Mouse (Mus musculus) kidney, embryonic 16.5 days (tissue): Measurements from ENCODE around the gene Gm14496. TPM values are rescaled to one million over a fixed set of nuclear protein-coding genes. Genes with fewer than 3 reads are reported as not detected.
A peak's percentile ranks its signal among the peaks of the same experiment; 100 is the strongest.
"Not testable (repeated sequence)": the region's sequence is repeated elsewhere in the genome, so short reads cannot be mapped to it uniquely, and the experiment has no call there.

ENCODE experiments used
- ATAC-seq: fragments of 200-750 bp; cut with Nextera tagmentation; 2 replicates; pipeline ENCODE4 v1.8.0; 2017; ENCODE audit warnings: moderate TSS enrichment; ENCODE audit not compliant: low FRiP score, low TSS enrichment
- H3K27ac ChIP-seq: fragments of 300-500 bp; sonication (generic); 2 replicates; pipeline ENCODE4 v1.5.1; 2014; ENCODE audit warnings: low read length
- H3K27me3 ChIP-seq: fragments of 300-500 bp; sonication (generic); 2 replicates; pipeline ENCODE4 v1.6.1; 2014; ENCODE audit warnings: low read length, control low read depth, mixed read lengths; ENCODE audit not compliant: insufficient read depth
- H3K36me3 ChIP-seq: fragments of 300-500 bp; sonication (generic); 2 replicates; pipeline ENCODE4 v1.6.1; 2014; ENCODE audit warnings: low read length, control low read depth, mixed read lengths; ENCODE audit not compliant: insufficient read depth
- H3K4me1 ChIP-seq: fragments of 300-500 bp; sonication (generic); 2 replicates; pipeline ENCODE4 v1.6.1; 2014; ENCODE audit warnings: low read length, control low read depth, mixed read lengths; ENCODE audit not compliant: insufficient read depth
- H3K4me2 ChIP-seq: fragments of 300-500 bp; sonication (generic); replicated peaks from 2 replicates; pipeline ENCODE4 v1.6.1; 2014; ENCODE audit warnings: low read depth, low read length
- H3K4me3 ChIP-seq: fragments of 300-500 bp; sonication (generic); 2 replicates; pipeline ENCODE4 v1.5.1; 2014; ENCODE audit warnings: mild to moderate bottlenecking, low read length
- H3K9ac ChIP-seq: fragments of 300-500 bp; sonication (generic); replicated peaks from 2 replicates; pipeline ENCODE4 v1.6.1; 2014; ENCODE audit warnings: low read length
- H3K9me3 ChIP-seq: fragments of 300-500 bp; sonication (generic); 2 replicates; pipeline ENCODE4 v1.6.1; 2016; ENCODE audit warnings: low read length, control low read depth
- WGBS: fragments of 180-500 bp; shearing (Covaris S2); extraction: QIAGEN DNeasy Blood & Tissue Kit; methylation state at CpG from one replicate; pipeline ENCODE4 v1.1.7; 2014; 5-methylcytosine and 5-hydroxymethylcytosine counted together
- polyA plus RNA-seq: library from polyadenylated mRNA; unstranded; fragments of >200 nt; fragmentation: Nextera tagmentation; extraction: Ambion mirVana; gene quantifications from 2 replicates; pipeline ENCODE4 v1.2.1, GENCODE M21; 2015

The Gm14496 gene
- not detected in 2 replicates for polyA plus RNA-seq

- Histone ChIP-seq H3K27ac (no peak within 1 kb of the TSS), H3K4me3 (no peak within 1 kb of the TSS), H3K9me3 (no peaks in the 10 kb centered on the region), H3K4me1 (no peaks in the 10 kb centered on the region), H3K4me2 (no peak within 1 kb of the TSS), H3K27me3 (peaks cover 3% of the 10 kb centered on the region; the same call in 1 of the 2 replicates), H3K36me3 (no peaks in the 10 kb centered on the region), H3K9ac (no peak within 1 kb of the TSS)
- WGBS, result 72% methylated on average over 3 of the region's 3 CpGs
- ATAC-seq, result no peak
Measured at GRCm38 (mm10) chr2:181990829-181991228, at the start of gene Gm14496. Gm14496 (plus strand) TSS chr2:181991129.

DNA sequence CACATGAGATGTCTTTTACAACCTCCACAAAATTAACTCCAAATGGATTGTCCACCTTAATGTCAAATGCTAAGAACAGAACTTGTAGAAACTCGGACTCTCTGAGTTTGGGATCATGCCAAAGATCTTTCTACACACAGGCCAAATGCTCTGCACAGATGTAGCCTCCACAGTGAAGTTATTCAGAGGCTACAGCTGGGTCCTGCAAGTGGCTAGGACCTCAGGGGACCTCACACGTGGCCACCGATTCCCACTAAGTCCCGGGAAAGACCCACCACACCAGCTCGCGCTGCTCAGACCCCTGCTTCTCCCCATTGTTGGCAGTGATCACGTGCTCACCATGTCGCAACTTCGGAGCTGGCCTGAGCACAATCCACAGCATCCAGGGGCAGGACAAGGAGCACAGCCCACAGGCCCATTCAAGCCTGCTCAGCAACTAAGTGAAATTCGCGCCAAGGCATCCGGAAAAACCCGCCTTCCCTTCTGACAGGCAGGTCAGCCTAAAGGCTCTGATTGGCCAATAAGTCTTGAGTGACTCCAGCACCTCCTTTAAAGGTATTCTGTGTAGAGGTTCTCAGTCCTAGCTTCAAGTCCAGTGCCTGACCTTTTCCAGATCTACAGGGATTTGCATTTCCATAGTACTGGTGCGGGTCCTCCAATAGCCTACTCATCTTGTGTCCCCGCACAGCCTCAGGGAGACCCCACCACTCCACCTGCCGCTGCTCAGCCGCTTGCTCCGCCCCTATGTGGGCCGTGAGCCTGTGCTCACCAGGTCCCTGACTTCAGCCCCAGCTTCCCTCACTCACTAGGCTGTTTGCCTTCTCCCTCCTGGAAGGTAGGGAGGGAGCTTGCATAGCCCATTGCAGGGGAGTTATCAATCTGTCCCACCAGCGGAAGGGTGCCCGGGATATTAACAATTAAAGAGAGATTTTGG lies 37.9 kb upstream of the Gm14496 start:
- H3K4me1 ChIP-seq, H3K27ac ChIP-seq, H3K36me3 ChIP-seq, H3K27me3 ChIP-seq, H3K9ac ChIP-seq, H3K9me3 ChIP-seq: not testable (repeated sequence)
- WGBS, result 23% methylated on average over 21 of the region's 21 CpGs
- Histone ChIP-seq H3K4me2 (peak overlapping the region; percentile 51), H3K4me3 (peak overlapping the region; percentile 29)
- ATAC-seq, result peak; percentile 49; the same call in 1 of the 2 replicates

DNA sequence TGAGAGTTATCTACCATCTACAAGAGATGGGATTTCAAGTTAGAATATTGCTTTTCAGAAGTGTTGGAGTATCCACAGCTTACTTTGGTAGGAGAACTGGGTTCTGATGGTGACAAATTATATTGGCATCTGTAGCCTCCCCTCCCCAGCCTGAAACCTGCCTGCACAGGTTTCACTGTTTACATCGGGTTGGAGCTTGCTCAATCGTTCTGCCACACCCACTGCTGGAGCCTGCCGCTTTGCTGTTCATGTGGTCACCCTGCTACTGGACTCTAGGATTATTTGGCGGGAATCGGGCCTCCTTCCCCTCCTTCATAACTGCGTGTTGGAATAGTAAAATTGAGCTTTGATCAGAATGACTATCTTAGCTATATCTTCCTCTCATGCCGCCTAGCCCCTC lies 22.5 kb upstream of the Gm14496 start:
- Histone ChIP-seq H3K4me1 (no peaks in the 10 kb centered on the region), H3K27ac (no peak overlapping the region), H3K4me3 (no peak overlapping the region), H3K9ac (no peak overlapping the region), H3K9me3 (no peaks in the 10 kb centered on the region), H3K36me3 (no peaks in the 10 kb centered on the region), H3K4me2 (no peak overlapping the region), H3K27me3 (no peaks in the 10 kb centered on the region)
- no peak for ATAC-seq
- 71% methylated on average over 7 of the region's 7 CpGs for WGBS

DNA sequence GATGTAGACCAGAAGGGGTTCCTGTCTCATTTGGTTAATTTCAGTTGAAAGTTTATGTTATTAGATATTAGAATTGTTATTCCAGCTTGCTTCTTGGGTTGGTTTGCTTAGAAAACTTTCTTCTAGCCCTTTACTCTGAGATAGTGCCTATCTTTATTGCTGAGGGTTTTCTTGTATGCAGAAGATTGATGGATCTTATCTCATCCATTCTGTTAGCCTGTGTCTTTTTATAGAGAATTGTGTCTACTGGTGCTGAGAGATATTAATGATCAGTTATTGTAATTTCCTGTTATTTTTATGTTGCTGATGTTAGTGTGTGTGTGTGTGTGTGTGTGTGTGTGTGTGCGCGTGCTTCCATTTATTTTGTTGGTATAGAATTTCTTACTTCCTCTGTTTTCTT lies 21.7 kb upstream of the Gm14496 start:
- no peaks in the 10 kb centered on the region for H3K9me3 ChIP-seq
- H3K36me3 ChIP-seq, result no peaks in the 10 kb centered on the region
- no peaks in the 10 kb centered on the region for H3K4me1 ChIP-seq
- no peak overlapping the region for H3K4me3 ChIP-seq
- no peak overlapping the region for H3K9ac ChIP-seq
- no peaks in the 10 kb centered on the region for H3K27me3 ChIP-seq
- no peak for ATAC-seq
- WGBS, result 88% methylated on average over 2 of the region's 2 CpGs
- H3K4me2 ChIP-seq, result no peak overlapping the region
- H3K27ac ChIP-seq, result no peak overlapping the region

DNA sequence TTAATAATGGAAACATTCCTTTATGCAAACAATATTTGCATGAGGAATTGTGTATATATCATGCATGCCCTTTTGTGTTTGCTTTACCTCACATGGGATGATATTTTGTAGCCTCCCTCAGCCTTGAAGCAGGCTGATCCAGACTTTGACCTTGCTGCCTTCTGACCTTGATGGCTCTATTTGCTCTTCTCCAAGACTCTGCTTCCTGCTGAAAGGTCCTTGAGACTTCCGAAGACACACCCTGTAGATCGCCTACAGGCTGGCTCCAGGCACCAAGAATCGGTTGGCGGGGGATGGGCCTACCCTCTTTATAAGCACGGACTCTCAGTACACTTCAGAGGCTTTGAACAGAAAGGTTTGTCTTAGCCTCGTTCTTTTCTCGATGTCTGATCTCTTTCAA lies 9.0 kb upstream of the Gm14496 start:
- not testable (repeated sequence) for H3K27ac ChIP-seq, H3K4me2 ChIP-seq, H3K27me3 ChIP-seq, H3K9me3 ChIP-seq, H3K9ac ChIP-seq, H3K4me3 ChIP-seq, ATAC-seq, H3K4me1 ChIP-seq, H3K36me3 ChIP-seq
- 74% methylated on average over 7 of the region's 7 CpGs for WGBS

Other genes starting within 250 kb of the Gm14496 start
- 0.27 and 0.31 TPM in 2 replicates for gene Myt1, start 227.8 kb upstream of the Gm14496 start, polyA plus RNA-seq
- gene Pcmtd2, start 153.3 kb upstream of the Gm14496 start, polyA plus RNA-seq, result 36.6 and 40.9 TPM in 2 replicates
- 70.4 and 71.5 TPM in 2 replicates for gene Polr3k, start 126.8 kb upstream of the Gm14496 start, polyA plus RNA-seq